Mouse (Mus musculus) stomach, embryonic 15.5 days (tissue): Measurements from ENCODE around the gene Nupr1. TPM values are rescaled to one million over a fixed set of nuclear protein-coding genes. Genes with fewer than 3 reads are reported as not detected.

Source experiments
- ATAC-seq: fragments of 200-750 bp; cut with Nextera tagmentation; 2 replicates; pipeline ENCODE4 v1.8.0; 2017; ENCODE audit warnings: low read depth, moderate number of reproducible peaks, moderate TSS enrichment; ENCODE audit not compliant: insufficient read depth, low FRiP score
- H3K27ac ChIP-seq: fragments of 300-500 bp; sonication (generic); 2 replicates; pipeline ENCODE4 v1.5.1; 2015; ENCODE audit warnings: mild to moderate bottlenecking, inconsistent platforms
- H3K27me3 ChIP-seq: fragments of 300-500 bp; sonication (generic); replicated peaks from 2 replicates; pipeline ENCODE4 v1.6.1; 2015; ENCODE audit warnings: inconsistent platforms
- H3K36me3 ChIP-seq: fragments of 300-500 bp; sonication (generic); 2 replicates; pipeline ENCODE4 v1.6.1; 2015; ENCODE audit warnings: inconsistent platforms
- H3K4me1 ChIP-seq: fragments of 300-500 bp; sonication (generic); 2 replicates; pipeline ENCODE4 v1.6.1; 2015; ENCODE audit warnings: inconsistent platforms
- H3K4me2 ChIP-seq: fragments of 300-500 bp; sonication (generic); 2 replicates; pipeline ENCODE4 v1.6.1; 2015; ENCODE audit warnings: mild to moderate bottlenecking, inconsistent platforms
- H3K4me3 ChIP-seq: fragments of 300-500 bp; sonication (generic); replicated peaks from 2 replicates; pipeline ENCODE4 v1.5.1; 2015; ENCODE audit warnings: inconsistent platforms
- H3K9ac ChIP-seq: fragments of 300-500 bp; sonication (generic); 2 replicates; pipeline ENCODE4 v1.6.1; 2015; ENCODE audit warnings: inconsistent platforms
- H3K9me3 ChIP-seq: fragments of 300-500 bp; sonication (generic); 2 replicates; pipeline ENCODE4 v1.6.1; 2016; ENCODE audit warnings: inconsistent platforms
- WGBS: fragments of 180-500 bp; shearing (Covaris S2); methylation state at CpG from one replicate; pipeline ENCODE4 v1.1.7; 2015; 5-methylcytosine and 5-hydroxymethylcytosine counted together
- polyA plus RNA-seq: library from polyadenylated mRNA; unstranded; fragments of >200 nt; fragmentation: Nextera tagmentation; extraction: Ambion mirVana; gene quantifications from 2 replicates; pipeline ENCODE4 v1.2.1, GENCODE M21; 2015

Nupr1 gene
- polyA plus RNA-seq, 1 experiment from 2014 or later, result 156 TPM

GRCm38 (mm10) chr7:126619559-126620275, 10.9 kb downstream of the Nupr1 start:
- no peak overlapping the region for H3K27ac ChIP-seq
- WGBS, result 72% methylated on average over 10 of the region's 10 CpGs
- no peak overlapping the region for H3K9ac ChIP-seq
- no peaks in the 10 kb centered on the region for H3K36me3 ChIP-seq
- H3K4me2 ChIP-seq, result no peak overlapping the region
- H3K9me3 ChIP-seq, result no peaks in the 10 kb centered on the region
- no peaks in the 10 kb centered on the region for H3K4me1 ChIP-seq
- no peak overlapping the region for H3K4me3 ChIP-seq
- ATAC-seq, result no peak
- no peaks in the 10 kb centered on the region for H3K27me3 ChIP-seq

GRCm38 (mm10) chr7:126616707-126617106, 14.0 kb downstream of the Nupr1 start:
- no peak for ATAC-seq
- WGBS, result 69% methylated on average over 3 of the region's 3 CpGs
- no peaks in the 10 kb centered on the region for H3K36me3 ChIP-seq

GRCm38 (mm10) chr7:126612736-126613135, 17.9 kb downstream of the Nupr1 start:
- no peaks in the 10 kb centered on the region for H3K4me1 ChIP-seq
- H3K27ac ChIP-seq, result no peak overlapping the region
- H3K27me3 ChIP-seq, result no peaks in the 10 kb centered on the region
- H3K9ac ChIP-seq, result no peak overlapping the region
- no peaks in the 10 kb centered on the region for H3K9me3 ChIP-seq
- H3K4me2 ChIP-seq, result no peak overlapping the region
- 76% methylated on average over 3 of the region's 3 CpGs for WGBS
- no peak overlapping the region for H3K4me3 ChIP-seq
- H3K36me3 ChIP-seq, result no peaks in the 10 kb centered on the region
- no peak for ATAC-seq

More at GRCm38 (mm10) chr7:126616707-126617106, 14.0 kb downstream of the Nupr1 start:
- Histone ChIP-seq H3K27ac (no peak overlapping the region), H3K4me1 (no peaks in the 10 kb centered on the region), H3K9me3 (no peaks in the 10 kb centered on the region), H3K27me3 (no peaks in the 10 kb centered on the region), H3K4me3 (no peak overlapping the region), H3K4me2 (no peak overlapping the region), H3K9ac (no peak overlapping the region)

- no peak overlapping the region for H3K4me2 ChIP-seq
- no peaks in the 10 kb centered on the region for H3K36me3 ChIP-seq
- no peak overlapping the region for H3K4me3 ChIP-seq
- 78% methylated on average over 5 of the region's 5 CpGs for WGBS
- H3K27me3 ChIP-seq, result no peaks in the 10 kb centered on the region
- H3K4me1 ChIP-seq, result no peaks in the 10 kb centered on the region
- H3K27ac ChIP-seq, result no peak overlapping the region
- no peak for ATAC-seq
- no peaks in the 10 kb centered on the region for H3K9me3 ChIP-seq
- H3K9ac ChIP-seq, result no peak overlapping the region
Measured at GRCm38 (mm10) chr7:126607796-126608195, 22.9 kb downstream of the Nupr1 start.

- H3K4me1 ChIP-seq, result no peaks in the 10 kb centered on the region
- no peak overlapping the region for H3K27ac ChIP-seq
- no peak overlapping the region for H3K4me2 ChIP-seq
- H3K36me3 ChIP-seq, result no peaks in the 10 kb centered on the region
- no peak overlapping the region for H3K4me3 ChIP-seq
- no peak for ATAC-seq
- no peaks in the 10 kb centered on the region for H3K27me3 ChIP-seq
- no peaks in the 10 kb centered on the region for H3K9me3 ChIP-seq
- 64% methylated on average over 3 of the region's 3 CpGs for WGBS
- no peak overlapping the region for H3K9ac ChIP-seq
Measured at GRCm38 (mm10) chr7:126607064-126607463, 23.6 kb downstream of the Nupr1 start.

- Histone ChIP-seq H3K27ac (no peak overlapping the region), H3K27me3 (no peaks in the 10 kb centered on the region), H3K4me1 (no peaks in the 10 kb centered on the region), H3K36me3 (no peaks in the 10 kb centered on the region), H3K9ac (no peak overlapping the region), H3K9me3 (no peaks in the 10 kb centered on the region), H3K4me3 (no peak overlapping the region), H3K4me2 (no peak overlapping the region)
- no peak for ATAC-seq
- WGBS, result 73% methylated on average over 5 of the region's 5 CpGs
Measured at GRCm38 (mm10) chr7:126606611-126607010, 24.1 kb downstream of the Nupr1 start.

GRCm38 (mm10) chr7:126602650-126603049, 28.0 kb downstream of the Nupr1 start:
- Histone ChIP-seq H3K4me2 (no peak overlapping the region), H3K4me3 (no peak overlapping the region), H3K9ac (no peak overlapping the region), H3K27ac (no peak overlapping the region), H3K27me3 (no peaks in the 10 kb centered on the region), H3K9me3 (no peaks in the 10 kb centered on the region), H3K4me1 (no peaks in the 10 kb centered on the region), H3K36me3 (no peaks in the 10 kb centered on the region)
- 67% methylated on average over 3 of the region's 3 CpGs for WGBS
- ATAC-seq, result no peak

- 30% methylated on average over 5 of the region's 5 CpGs for WGBS
- no peaks in the 10 kb centered on the region for H3K4me1 ChIP-seq
- H3K4me3 ChIP-seq, result no peak overlapping the region
- no peak for ATAC-seq
- no peak overlapping the region for H3K9ac ChIP-seq
- no peaks in the 10 kb centered on the region for H3K9me3 ChIP-seq
- H3K27ac ChIP-seq, result no peak overlapping the region
- H3K4me2 ChIP-seq, result no peak overlapping the region
- no peaks in the 10 kb centered on the region for H3K27me3 ChIP-seq
- no peaks in the 10 kb centered on the region for H3K36me3 ChIP-seq
Measured at GRCm38 (mm10) chr7:126601896-126602295, 28.8 kb downstream of the Nupr1 start.

- no peaks in the 10 kb centered on the region for H3K4me1 ChIP-seq
- H3K9me3 ChIP-seq, result no peaks in the 10 kb centered on the region
- no peak overlapping the region for H3K4me3 ChIP-seq
- no peak overlapping the region for H3K27ac ChIP-seq
- WGBS, result 73% methylated on average over 6 of the region's 6 CpGs
- H3K27me3 ChIP-seq, result no peaks in the 10 kb centered on the region
- H3K36me3 ChIP-seq, result no peaks in the 10 kb centered on the region
- H3K9ac ChIP-seq, result no peak overlapping the region
- ATAC-seq, result no peak
- H3K4me2 ChIP-seq, result no peak overlapping the region
Measured at GRCm38 (mm10) chr7:126598919-126599318, 31.7 kb downstream of the Nupr1 start.

GRCm38 (mm10) chr7:126596414-126596813, 34.2 kb downstream of the Nupr1 start:
- no peaks in the 10 kb centered on the region for H3K9me3 ChIP-seq
- H3K27me3 ChIP-seq, result no peaks in the 10 kb centered on the region
- WGBS, result 48% methylated on average over 6 of the region's 6 CpGs
- no peak overlapping the region for H3K4me3 ChIP-seq
- no peak overlapping the region for H3K4me2 ChIP-seq
- no peak for ATAC-seq
- H3K27ac ChIP-seq, result no peak overlapping the region
- H3K4me1 ChIP-seq, result no peaks in the 10 kb centered on the region
- no peaks in the 10 kb centered on the region for H3K36me3 ChIP-seq
- H3K9ac ChIP-seq, result no peak overlapping the region

- H3K36me3 ChIP-seq, result no peaks in the 10 kb centered on the region
- WGBS, result 82% methylated on average over 5 of the region's 5 CpGs
- no peak for ATAC-seq
- no peak overlapping the region for H3K27ac ChIP-seq
- H3K4me2 ChIP-seq, result no peak overlapping the region
- H3K27me3 ChIP-seq, result no peaks in the 10 kb centered on the region
- H3K4me1 ChIP-seq, result no peaks in the 10 kb centered on the region
- no peak overlapping the region for H3K4me3 ChIP-seq
- H3K9me3 ChIP-seq, result no peaks in the 10 kb centered on the region
- H3K9ac ChIP-seq, result no peak overlapping the region
Measured at GRCm38 (mm10) chr7:126595890-126596289, 34.8 kb downstream of the Nupr1 start.

- no peaks in the 10 kb centered on the region for H3K36me3 ChIP-seq
- no peaks in the 10 kb centered on the region for H3K27me3 ChIP-seq
- no peak within 1 kb of the TSS for H3K4me2 ChIP-seq
- no peak within 1 kb of the TSS for H3K9ac ChIP-seq
- ATAC-seq, result no peak; the same call in 1 of the 2 replicates
- H3K4me1 ChIP-seq, result no peaks in the 10 kb centered on the region
- no peak within 1 kb of the TSS for H3K27ac ChIP-seq
- 77% methylated on average over 11 of the region's 11 CpGs for WGBS
- no peak within 1 kb of the TSS for H3K4me3 ChIP-seq
- H3K9me3 ChIP-seq, result no peaks in the 10 kb centered on the region
Measured at GRCm38 (mm10) chr7:126594862-126595561, 35.6 kb downstream of the Nupr1 start, which contains the start of gene Il27. TSS of gene Il27 (minus strand) at chr7:126594941.
